Mouse (Mus musculus): ENCODE results near the gene Gm3033.
"Not testable (repeated sequence)": the region's sequence is repeated elsewhere in the genome, so short reads cannot be mapped to it uniquely, and the experiment has no call there.

DNA sequence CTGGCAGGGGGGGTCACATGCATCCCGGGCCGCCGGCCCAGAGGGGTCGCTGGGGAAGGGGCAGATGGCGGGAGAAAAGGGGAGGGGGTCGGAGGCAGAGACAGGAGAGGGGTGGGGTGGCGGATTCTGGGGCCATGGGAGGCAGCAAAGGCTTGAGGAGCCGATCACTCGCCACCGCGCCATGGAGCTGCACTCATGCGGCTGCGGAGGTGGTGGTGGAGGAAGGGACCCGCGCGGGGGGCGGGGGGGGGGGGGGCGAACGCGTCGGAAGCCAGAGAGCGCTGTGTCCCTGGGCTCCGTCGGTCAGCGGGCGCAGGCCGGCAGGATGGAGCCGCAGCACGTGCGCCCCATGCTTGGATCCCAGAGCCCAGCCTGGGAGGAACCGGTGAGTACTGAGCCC lies 36.3 kb upstream of the Gm3033 start, which contains the start of gene Gm3002:
- not testable (repeated sequence) for TF ChIP-seq EP300, CTCF (IDR thresholded peaks at IDR 0.05; ENCODE audit: low read depth)
